Mouse (Mus musculus): ENCODE results near the gene Brd4.

- TF ChIP-seq EP300 (IDR thresholded peaks at IDR 0.05; ENCODE audit: low read depth) = no peak
- no peak for TF ChIP-seq CTCF (IDR thresholded peaks at IDR 0.05; ENCODE audit: low read depth)
Observed at GRCm38 (mm10) chr17:32233174-32233573, 51.3 kb downstream of the Brd4 start.

Measured in liver, postnatal 0 days (tissue).